Comparison of ENCODE assay signal across 12 mouse cellular contexts in the genomic region with DNA sequence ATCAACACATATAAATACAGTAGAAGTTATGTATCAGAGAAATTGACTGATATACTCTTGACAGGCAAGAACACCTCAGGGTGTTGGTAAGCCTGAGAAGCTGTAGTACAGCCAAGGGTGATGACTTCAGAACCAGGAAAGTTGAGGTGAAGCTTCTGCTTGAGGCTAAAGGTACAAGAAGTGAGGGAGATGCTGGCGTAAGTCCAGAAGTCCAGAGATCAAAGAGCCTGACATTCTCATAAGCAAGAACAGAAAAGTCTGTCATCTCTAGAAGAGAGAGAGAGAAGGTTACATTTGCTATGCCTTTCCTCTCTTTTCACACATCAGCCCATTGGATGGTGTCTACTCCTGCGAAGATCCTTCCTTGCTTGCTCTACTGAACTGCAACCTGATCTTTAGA. TPM values are rescaled to one million over a fixed set of nuclear protein-coding genes. Genes with fewer than 3 reads are reported as not detected.
"Had no signal": no experiment of that assay in that cellular context is flagged by ENCODE, and none has a peak within 500 bp of the region (broad histone marks: within the 10 kb centered on the region; RNA-seq: fewer than 3 reads in every experiment).

No protein-coding gene starts in this region.

RNA-seq across cellular contexts. Expression of a gene that starts 6.8 kb away (rescaled TPM):
- polyA plus RNA-seq: neural tube, embryonic 13.5 days; neural tube, embryonic 14.5 days; neural tube, embryonic 15.5 days; small intestine, adult 2 months; spleen, adult 2 months; stomach, embryonic 14.5 days; stomach, embryonic 15.5 days; stomach, embryonic 16.5 days; stomach, postnatal 0 days; thymus, adult 2 months; thymus, postnatal 0 days; urinary bladder, adult 2 months had no signal
